Mouse (Mus musculus) Muller cell, postnatal 12 days (primary cell): ENCODE measurements at regions not wholly inside any gene's neighbourhood (a gene's known extent, or its start where the extent isn't known, plus 50 kb on each side); places are given as distances from the start of the nearest gene placed in this dataset.

Source experiments
- DNase-seq: peaks from one replicate; pipeline ENCODE4 v3.0.0-alpha.2; 2015; ENCODE audit errors: inconsistent ontology term

- no peak for DNase-seq
These were observed 572.0 kb upstream of the Itga1 start for GRCm38 (mm10) chr13:115673729-115674128.

- DNase-seq = no peak
These were observed 569.9 kb upstream of the Itga1 start for GRCm38 (mm10) chr13:115671685-115672084.

GRCm38 (mm10) chr13:115669516-115669915 is 567.8 kb upstream of the Itga1 start:
- DNase-seq = no peak

DNA sequence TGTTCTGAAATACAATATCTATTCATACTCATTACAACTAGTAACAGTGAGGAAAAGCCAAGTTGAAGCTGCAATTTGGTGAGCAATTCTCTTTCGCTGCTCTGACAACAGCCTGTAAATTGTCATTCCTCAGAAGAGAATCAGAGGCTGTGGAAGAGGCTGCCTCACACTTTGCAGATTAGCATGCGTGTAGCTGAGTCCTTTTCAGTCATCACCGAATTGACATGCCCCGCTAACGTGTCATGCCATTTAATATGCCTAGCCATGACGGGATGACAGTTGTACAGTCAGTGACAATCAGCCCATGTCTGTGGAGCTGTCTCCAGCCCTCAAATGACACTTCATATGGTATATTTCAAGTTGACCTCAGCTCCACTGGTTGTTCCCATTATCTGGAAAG is 553.4 kb upstream of the Itga1 start:
- DNase-seq = no peak

DNA sequence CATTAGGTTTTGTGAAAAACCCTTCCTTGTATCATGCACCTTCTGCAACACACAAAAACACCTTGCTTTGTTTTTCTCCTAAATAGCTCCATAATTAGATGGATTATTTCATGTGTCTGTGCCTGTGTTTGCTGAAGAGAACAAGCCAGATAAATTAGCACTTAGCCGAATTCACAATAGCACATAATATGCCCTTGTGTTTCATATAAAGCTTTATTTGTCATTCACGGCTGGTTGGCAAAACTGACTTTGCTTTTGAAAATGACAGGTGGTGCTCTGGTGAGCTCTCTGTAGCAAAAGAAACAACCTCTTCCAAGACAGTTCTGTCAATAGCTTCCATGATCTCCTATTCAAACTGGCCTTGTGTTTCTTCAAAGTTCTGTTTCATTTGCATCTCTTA is 551.2 kb upstream of the Itga1 start:
- DNase-seq = no peak

DNA sequence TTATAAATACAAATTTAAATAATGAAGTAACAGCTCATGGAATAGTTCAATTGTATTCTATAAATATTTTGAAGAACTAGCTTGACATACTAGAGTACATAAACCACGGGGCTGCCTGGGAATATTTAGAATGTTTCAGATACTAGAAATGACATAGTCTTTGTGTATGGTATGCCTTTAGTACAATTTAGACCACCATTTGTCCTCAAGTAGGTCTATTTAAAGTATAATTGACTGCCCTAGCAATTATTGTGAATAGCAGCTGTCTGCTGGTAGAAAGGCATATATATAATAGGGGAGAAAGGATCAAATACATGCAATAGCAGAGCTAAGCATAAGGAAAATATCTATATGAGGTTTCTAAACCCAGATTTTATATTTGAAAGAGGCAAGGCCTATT is 550.6 kb upstream of the Itga1 start:
- no peak for DNase-seq

DNA sequence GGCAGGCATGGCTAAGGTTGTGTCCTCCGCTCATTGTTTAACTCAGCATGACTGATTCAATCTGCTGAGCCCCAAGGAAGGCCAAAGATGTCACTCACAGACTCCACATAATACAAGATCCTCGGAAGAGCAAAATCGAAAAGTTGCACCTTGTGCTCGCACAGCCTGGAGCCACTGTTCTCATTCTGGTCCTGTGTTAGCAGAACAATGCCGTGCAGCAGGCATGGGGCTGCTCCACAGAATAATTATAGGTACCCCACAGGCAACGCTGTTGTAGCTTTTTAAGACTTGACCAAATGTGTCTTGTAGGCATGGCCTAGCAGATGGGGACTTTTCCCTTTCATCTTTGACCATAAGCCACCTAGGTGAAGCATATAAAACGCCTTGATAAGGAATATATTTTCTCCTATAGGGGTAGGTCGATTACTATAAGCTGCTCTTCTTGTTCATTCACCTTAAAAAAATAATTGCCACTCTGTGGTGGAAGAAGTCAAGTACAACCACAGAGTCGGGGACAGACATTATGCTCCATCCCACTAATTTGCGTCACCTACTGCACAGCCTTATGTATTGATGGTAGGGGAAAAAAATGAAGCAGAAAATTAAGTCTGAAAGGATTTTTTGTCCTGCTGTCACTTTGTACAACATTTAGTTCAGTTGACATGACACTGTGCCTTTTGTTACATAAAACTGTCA is 529.8 kb upstream of the Itga1 start:
- peak; percentile 9 for DNase-seq

DNA sequence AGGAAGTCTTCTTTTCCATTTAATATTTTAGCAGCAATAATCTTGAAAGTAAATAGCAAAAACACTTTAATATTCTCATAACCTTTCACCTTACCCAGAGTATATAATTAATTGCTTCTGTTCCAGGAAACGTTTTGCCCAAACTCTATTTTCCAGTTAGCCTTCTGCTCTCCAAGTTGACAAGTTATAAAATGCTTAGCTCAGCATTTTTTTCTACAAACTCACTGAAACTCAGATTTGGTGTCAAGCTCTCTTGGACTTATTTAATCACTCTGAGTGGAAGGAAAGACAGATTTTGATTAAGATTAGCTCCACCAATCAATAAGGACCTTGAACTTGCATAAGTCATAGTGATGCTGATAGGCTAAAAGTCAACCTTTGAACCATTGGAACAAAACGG is 528.8 kb upstream of the Itga1 start:
- DNase-seq = no peak

DNA sequence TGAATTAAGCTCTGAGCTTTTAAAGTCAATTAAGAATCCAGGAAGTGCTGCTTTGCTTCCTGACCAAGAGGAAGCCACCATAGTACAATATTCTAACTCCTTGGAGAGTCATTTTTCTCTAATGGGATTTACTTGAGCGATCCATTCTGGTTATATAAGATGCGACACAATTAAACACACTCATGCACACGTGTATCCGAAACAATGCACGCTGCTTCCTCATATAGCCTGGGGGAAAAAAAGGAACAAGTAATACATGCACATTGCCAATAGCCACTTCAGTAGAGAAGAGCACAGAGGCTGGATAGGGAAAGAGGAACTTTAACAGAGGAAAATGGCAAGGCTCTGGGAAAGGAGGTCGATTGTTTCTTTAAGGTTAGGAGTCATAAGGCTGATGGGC is 511.4 kb upstream of the Itga1 start:
- no peak for DNase-seq

GRCm38 (mm10) chr13:115606441-115606840 is 504.7 kb upstream of the Itga1 start:
- DNase-seq = no peak

DNA sequence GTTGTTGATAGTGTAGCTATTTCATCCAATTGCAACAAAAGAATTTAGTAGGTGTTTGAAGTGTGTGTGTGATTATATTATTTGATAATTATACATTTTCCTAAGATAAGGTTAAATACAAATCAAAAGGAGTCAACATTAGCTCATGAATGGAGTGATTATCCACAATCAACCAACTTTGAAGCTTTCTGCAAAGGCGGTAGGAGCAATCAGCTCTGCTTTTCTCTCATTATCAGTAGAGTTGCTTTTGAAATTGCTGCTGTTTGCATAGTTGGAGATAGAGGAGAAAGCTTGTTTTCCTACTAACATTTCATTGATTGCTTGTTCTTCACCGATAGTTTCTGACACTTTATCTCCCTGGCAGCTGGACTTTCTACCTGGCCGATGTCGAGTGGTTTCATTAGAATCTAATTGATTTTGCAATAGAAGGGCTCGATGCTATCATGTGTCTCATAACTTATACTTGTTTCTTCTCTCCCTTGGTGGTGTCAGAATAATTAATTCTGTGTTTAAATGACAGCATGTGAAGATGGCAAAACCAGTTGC is 493.4 kb upstream of the Itga1 start:
- DNase-seq = no peak

DNA sequence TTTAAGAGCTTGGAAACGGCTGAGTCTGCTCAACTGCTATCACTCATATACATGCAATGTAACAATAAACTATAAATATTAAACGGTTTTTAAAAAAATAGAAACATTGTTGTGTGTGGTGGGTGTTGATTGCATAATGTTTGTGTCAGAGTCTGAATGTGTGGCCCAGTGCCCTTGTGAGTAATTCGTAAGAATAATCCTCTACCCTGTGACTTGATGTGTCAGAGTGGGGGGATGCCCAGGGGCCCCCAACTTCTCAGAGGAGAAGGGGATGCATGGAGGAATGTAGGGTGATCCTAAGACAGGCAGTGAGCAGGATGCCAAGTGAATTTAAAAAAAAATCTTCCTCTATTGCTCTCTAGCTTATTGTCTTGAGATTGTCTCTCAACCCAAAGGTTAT is 474.2 kb upstream of the Itga1 start:
- no peak for DNase-seq

- no peak for DNase-seq
These were observed 473.5 kb upstream of the Itga1 start for GRCm38 (mm10) chr13:115575052-115575891.

DNA sequence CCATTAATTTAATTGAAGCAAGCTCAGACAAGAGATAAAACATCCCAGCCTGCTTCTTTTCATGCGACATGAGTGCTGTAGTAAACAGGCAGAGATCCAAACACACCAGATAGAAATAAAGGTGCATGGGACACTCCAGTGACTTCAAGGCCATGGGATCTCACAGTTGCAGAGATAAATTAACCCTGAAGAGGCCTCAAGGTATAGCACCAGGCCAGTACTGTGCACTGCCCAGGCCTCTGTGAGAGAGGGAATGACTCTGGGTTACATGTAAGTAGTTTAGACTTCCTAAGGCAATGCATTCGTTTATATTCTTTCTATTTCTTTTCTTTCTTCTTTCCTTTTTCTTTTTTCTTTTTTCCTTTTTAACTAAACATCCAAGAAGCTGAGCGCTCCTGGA is 439.4 kb upstream of the Itga1 start:
- no peak for DNase-seq

- DNase-seq = no peak
These were observed 434.1 kb upstream of the Itga1 start for GRCm38 (mm10) chr13:115535900-115536299.

DNA sequence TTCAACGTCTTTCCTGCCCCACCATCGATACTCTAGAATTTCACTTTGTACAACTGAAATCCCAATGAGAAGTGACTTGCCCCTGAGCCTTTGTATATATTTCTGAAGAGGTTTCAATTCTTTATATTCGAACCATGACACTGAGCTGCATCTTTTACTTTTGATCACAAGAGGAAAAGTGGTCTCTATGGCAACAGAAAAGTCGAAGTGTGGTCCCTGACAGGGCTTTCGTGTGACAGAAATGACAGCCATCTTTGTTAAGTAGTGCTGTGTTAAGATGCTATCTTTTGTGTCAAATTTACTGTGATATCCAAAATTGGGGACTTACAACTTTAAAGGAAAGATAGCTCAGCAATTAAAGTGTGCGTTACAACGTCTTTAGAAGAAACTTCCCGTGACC is 412.1 kb upstream of the Itga1 start:
- no peak for DNase-seq

DNA sequence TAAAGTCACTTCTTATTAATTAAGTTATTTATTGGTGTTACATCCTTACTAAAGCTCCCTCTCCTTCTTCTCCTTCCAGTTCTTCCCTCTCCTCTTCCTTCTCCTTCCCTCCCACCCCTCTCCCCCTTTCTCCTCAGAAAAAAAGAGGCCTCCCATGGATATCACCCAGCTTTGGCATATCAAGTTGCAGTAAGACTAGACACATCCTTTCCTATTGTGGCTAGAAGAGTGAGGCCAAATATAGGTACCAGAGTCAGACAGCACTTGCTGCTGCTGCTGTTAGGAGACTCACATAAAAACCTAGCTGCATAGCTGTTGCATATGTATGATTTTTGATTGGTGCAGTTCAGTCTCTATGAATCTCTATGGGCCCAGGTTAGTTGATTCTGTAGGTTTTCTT is 410.4 kb upstream of the Itga1 start:
- no peak for DNase-seq

- DNase-seq = no peak
These were observed 406.9 kb upstream of the Itga1 start for GRCm38 (mm10) chr13:115508646-115509045.

GRCm38 (mm10) chr13:115494399-115494798 is 392.6 kb upstream of the Itga1 start:
- DNase-seq = no peak

DNA sequence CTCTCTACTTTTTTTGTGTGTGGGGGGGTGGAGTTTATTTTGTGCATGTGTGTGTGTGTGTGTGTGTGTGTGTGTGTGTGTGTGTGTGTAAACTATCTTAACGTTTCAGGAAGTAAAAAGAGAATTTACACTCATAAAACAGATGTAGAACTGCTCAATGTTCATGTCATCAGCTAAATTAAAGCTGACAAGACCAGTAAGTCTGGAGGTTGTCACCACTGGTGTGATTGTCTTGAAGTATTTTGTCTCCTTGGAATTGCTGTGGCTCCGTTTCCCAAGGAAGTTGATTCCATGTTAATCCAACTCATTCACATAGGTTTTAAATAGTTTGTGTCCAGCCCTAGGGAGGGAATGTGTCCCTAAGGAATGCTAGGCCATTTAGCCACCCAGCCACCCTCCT is 374.1 kb upstream of the Itga1 start:
- DNase-seq = no peak

DNA sequence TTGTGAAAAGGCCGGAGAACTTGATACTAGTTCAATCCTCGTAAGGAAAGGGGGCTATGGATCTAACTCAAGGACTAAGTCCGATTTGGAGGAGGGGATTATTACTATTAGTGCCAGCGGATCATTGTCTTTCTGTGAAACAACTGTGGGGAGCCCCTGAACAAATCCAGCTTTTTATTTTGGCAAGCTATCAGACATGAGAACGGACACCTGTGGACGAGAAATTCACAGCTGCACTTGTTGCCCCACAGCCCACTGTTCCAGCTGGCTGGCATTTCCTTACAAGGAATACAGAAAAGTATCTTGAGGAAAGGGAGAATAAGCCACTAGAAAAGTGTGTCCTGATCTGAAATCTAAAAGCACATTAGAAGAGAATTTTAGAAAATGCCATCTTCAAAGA is 363.9 kb upstream of the Itga1 start:
- DNase-seq = no peak

DNA sequence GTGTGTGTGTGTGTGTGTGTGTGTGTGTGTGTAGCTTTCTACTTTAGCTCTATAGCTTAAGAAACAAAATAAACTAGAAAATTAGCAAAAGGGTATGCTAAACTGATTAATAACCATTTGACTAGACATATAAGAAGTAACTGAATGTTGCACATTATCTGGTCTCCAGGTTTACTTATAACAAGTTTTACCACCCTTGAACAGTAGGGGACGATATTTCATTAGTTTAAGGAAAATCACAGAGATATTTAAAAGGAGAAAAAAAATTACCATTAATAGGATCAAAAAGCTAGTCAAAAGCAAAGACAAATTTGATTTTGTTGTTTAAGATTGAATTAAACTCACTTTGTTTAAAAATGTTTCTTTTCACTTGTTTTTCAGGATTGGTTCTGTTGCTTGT is 349.5 kb upstream of the Itga1 start:
- peak; percentile 5 for DNase-seq
